Mouse (Mus musculus) lung, postnatal 4 days (tissue): ENCODE measurements around the gene Pde1b.
A peak's percentile ranks its signal among the peaks of the same experiment; 100 is the strongest.

Source experiments
- DNase-seq, 2 experiments: peaks; one replicate each; pipeline ENCODE4 v3.0.0; 2021

The Pde1b gene

GRCm38 (mm10) chr15:103509317-103509716, 6.5 kb downstream of the Pde1b start:
- no peak for DNase-seq

- DNase-seq: no peak
These were observed 8.8 kb downstream of the Pde1b start for GRCm38 (mm10) chr15:103511652-103512051.

- no peak for DNase-seq
These were observed 10.8 kb downstream of the Pde1b start for GRCm38 (mm10) chr15:103513621-103514031.

GRCm38 (mm10) chr15:103514119-103514518, 11.3 kb downstream of the Pde1b start:
- DNase-seq: peak; percentile 78 to 79

- no peak for DNase-seq
These were observed 12.1 kb downstream of the Pde1b start for GRCm38 (mm10) chr15:103514914-103515313.

- DNase-seq: no peak
These were observed 16.0 kb downstream of the Pde1b start for GRCm38 (mm10) chr15:103518600-103519385.

- DNase-seq: no peak
These were observed 16.8 kb downstream of the Pde1b start for GRCm38 (mm10) chr15:103519386-103520378.

GRCm38 (mm10) chr15:103522458-103523099, 19.7 kb downstream of the Pde1b start:
- peak; percentile 16 to 53 for DNase-seq

GRCm38 (mm10) chr15:103523156-103523555, 20.3 kb downstream of the Pde1b start:
- DNase-seq: no peak

- peak in 1 of 2 experiments; percentile 54 for DNase-seq
These were observed 27.5 kb downstream of the Pde1b start for GRCm38 (mm10) chr15:103530372-103530771.

- no peak for DNase-seq
These were observed 31.3 kb downstream of the Pde1b start for GRCm38 (mm10) chr15:103534054-103534620.

- no peak for DNase-seq
These were observed 32.2 kb downstream of the Pde1b start for GRCm38 (mm10) chr15:103535030-103535429.

GRCm38 (mm10) chr15:103535786-103536185, 33.0 kb downstream of the Pde1b start:
- no peak for DNase-seq

GRCm38 (mm10) chr15:103536456-103536855, 33.6 kb downstream of the Pde1b start:
- DNase-seq: no peak

- DNase-seq: no peak
These were observed 34.4 kb downstream of the Pde1b start for GRCm38 (mm10) chr15:103537011-103537821.

- DNase-seq: peak; percentile 40 to 61
These were observed 35.0 kb downstream of the Pde1b start, which contains the start of gene Ppp1r1a for GRCm38 (mm10) chr15:103537822-103538213. TSS of gene Ppp1r1a (minus strand) at chr15:103538003.

- DNase-seq: no peak
These were observed 36.4 kb downstream of the Pde1b start for GRCm38 (mm10) chr15:103539259-103539658.

GRCm38 (mm10) chr15:103540646-103541045, 37.8 kb downstream of the Pde1b start:
- no peak for DNase-seq

- DNase-seq: no peak
These were observed 39.7 kb downstream of the Pde1b start for GRCm38 (mm10) chr15:103542526-103542925.

GRCm38 (mm10) chr15:103547983-103548382, 45.1 kb downstream of the Pde1b start:
- no peak for DNase-seq

GRCm38 (mm10) chr15:103549475-103549874, 46.6 kb downstream of the Pde1b start:
- DNase-seq: no peak

GRCm38 (mm10) chr15:103551053-103551452, 48.2 kb downstream of the Pde1b start:
- no peak for DNase-seq
